Mouse (Mus musculus) brain, embryonic 18.5 days (tissue): Measurements from ENCODE around the gene Ybey.
A peak's percentile ranks its signal among the peaks of the same experiment; 100 is the strongest.

Experiments
- DNase-seq: peaks from one replicate; pipeline ENCODE4 v3.0.0-alpha.2; 2012; ENCODE audit warnings: low read depth, low spot score

Ybey gene

DNA sequence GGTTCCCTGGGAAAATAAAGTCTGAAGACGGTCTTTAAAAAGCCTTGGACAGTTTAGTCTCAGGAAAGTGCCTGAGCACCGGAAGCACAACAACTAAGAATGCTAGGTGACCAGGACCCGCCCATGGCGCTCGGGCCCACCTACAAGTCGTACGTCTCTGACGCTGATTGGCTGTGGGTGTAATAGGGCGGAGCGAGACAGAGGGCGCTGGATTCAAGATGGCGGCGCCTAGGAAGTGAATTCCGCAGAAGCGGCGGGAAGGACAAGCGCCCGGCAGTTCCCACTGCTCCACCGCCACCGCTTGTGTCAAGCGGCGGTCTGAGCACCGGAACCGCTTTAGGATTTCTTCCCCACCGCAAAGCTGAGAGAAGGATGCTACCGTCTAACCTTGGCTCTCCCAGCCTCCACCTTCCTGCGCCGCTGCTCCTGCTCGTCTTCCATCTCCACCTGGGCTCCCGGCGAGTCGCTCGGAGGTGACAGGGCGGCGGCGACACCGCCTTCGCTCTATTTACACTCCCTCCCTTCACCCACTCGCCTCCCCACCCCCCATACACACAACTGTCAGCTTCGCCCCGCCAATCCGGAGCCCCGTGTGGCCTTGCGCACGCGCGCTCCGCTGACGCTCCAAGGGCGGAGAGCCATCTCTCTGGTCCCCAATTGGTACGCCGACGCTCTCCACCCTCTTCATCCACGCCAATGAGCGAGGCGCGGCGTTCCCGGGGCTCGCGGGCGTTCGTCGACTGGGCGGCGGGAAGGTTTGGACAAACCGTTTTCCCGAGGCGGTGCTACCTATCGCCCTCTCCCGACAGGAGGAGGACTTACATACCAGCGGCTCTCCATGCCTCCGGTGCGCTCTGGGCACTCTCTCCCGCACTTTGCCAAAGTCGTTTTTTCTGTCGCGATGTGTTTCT, 26.5 kb downstream of the Ybey start, which contains the start of gene Pcnt:
Gene Pcnt, minus strand, starts transcription at position 609 of the 911 bp plus-strand sequence.
- DNase-seq: peak; percentile 96

DNA sequence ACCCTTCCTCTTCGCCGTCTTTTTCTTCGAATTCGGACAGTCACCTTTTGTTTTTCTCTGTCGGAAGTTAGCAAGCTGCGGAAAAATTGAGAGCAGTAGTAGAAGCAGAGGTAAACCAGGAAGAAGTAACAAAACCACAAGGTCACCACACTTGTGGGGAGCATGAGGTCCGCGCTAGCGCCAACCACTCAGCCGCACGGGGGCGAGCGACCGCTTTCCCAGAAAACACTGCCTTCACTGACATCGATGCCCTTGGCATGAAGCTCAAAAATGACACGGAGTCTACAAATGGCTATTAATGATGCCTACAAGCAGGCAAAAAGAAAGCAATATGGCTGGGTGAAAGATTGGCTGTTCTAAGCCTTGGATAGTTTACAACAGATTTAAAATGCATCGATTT, 28.6 kb downstream of the Ybey start, which contains the start of gene AC141477.1:
Gene AC141477.1, minus strand, starts transcription at position 164 of the 400 bp plus-strand sequence.
- no peak for DNase-seq

DNA sequence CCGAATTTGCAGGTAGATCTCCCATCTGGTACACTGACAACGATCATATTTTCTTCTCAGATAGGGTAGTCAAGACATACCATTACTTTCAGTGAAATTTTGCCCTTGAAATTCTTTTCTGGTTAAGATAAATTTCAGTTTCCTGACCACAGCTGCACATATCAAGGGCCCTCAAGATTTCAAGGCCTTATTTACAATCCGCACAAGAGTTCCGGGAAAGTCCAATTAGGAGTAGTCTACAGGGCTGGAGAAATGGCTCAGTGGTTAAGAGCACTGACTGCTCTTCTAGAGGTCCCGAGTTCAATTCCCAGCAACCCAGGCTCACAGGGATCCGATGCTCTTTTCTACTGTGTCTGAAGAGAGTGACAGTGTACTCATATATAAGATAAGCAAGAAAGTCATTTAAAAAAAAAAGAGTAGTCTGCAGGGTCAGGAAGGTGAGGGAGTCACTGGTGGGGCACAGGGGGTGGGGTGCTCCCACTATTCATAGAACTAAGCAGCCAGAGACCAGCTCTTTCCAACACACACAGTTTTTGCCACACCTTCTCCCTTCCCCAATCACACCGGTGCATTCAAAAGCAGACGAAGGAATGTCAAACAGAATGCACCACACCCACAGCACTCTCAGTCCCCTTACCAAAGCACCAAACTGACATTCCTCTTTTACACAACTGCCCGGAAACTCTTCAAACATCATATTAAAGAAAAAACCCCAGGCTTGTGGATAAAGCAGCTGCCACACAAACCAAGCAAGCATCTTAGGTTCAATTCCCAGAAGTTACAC, 29.6 kb downstream of the Ybey start:
- DNase-seq: no peak

DNA sequence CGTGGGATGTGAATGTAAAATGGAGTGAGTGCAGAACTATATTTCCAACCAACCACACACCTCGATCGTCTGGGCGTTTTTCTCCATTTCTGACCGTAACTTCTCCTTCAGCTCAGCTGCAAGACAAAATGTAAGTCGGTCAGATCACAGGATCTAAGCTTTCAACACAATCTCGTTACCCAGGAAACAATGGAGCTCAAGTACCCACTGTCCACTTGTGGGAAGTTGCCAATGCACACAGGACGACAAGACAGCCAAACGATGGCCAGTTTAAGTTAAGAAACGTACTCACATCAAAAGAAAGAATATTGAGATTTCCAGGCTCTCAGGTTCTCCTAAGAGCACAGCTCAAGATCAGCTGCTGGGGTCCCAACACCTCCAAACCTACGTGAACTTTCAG, 35.0 kb downstream of the Ybey start:
- no peak for DNase-seq

DNA sequence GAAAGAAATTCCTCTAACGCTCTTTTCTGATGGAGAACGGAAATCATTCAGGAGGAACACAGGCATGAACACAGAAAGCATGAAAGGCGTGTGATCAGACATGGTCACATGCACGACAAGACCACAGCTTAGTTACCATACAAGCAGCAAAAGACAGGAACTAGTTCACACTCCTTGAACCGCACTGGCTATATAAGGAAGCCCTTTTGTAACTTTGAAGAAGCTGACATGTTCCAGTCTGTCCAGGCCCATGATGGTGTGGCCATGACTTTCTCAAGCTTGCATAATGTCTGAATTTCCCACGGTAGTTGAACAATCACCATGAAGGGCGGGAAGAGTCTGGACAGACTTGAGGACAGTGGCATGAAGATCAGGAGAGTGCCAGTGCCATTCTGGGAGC, 43.2 kb downstream of the Ybey start:
- DNase-seq: no peak

DNA sequence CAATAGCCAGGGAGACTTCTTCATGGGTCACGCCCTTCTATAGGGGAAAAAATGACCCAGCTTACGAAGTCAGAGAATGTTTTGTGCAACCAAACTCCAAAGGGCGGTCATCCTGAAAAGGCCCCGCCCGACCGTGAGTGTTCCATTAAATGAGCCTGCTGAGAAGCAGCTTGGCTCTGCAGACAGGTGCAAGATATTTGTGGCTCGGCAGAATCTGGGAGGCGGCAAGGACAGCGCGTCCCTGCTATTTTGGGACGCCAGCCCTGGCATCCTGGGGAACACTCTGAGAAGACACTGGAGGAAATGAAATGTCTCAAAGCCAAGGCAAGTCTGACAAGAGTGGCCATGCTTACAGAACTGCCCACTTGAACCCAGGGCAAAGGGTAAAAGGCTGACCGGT, 52.1 kb downstream of the Ybey start:
- DNase-seq: no peak
